Mouse (Mus musculus) CD8-positive naive resting alpha-beta T cell, adult 2 months (primary cell): ENCODE measurements around the gene Wsb1.
"Not testable (repeated sequence)": the region's sequence is repeated elsewhere in the genome, so short reads cannot be mapped to it uniquely, and the experiment has no call there.

Experiments
- DNase-seq, 2 experiments: peaks; one replicate each; pipeline ENCODE4 v3.0.0; 2022; ENCODE audit warnings: low read depth in 2 of 2, low spot score in 2 of 2

Wsb1 gene

DNA sequence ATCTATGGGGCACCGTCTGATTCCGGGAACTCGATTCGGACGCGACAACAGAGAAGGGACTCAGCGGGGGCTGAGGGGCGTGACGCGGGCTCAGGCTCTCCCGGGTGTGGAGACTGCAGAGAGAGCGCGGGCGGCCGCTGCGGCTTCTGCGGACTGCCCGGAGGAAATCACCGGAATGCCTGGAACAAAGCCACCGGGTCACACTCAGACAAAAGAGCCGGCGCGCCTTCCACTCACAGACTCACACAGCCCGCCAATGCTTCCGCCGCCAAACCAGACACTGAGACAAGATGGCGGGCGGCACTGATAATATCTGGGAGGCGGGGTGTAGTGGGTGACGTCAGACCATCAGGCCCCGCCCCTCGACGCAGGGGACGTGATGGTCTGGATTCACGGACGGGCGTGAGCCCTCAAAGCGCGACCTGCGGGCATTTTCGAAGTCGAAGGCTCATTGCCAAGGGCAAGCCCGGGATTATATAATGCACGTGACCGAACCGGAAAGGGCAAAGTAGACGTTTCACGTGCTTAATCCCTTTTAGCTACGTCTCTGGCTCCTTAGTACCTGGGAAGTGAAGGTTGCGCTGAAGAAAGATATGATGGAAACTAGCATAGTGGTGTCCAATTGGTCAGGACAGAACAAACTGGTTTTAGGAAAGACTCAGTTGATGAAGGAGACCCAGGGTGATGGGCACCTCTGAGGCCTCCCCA lies at the start of gene Wsb1:
Gene Wsb1, minus strand, starts transcription at position 281 of the 708 bp plus-strand sequence.
- peak; percentile 90 to 93 for DNase-seq

DNA sequence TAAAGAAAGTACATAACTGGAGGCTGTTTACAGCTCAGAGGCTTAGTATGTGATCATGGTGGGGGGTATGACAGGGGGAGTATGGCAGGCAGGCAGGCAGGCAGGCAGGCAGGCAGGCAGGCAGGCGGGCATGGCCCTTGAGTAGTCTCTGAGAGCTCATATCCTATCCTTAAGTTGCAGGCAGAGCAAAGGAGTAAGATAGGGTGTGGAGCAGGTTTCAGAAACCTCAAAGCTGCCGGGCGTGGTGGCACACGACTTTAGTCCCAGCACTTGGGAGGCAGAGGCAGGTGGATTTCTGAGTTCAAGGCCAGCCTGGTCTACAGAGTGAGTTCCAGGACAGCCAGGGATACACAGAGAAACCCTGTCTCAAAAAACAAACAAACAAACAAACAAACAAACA lies 49.8 kb upstream of the Wsb1 start:
- DNase-seq, result not testable (repeated sequence)

DNA sequence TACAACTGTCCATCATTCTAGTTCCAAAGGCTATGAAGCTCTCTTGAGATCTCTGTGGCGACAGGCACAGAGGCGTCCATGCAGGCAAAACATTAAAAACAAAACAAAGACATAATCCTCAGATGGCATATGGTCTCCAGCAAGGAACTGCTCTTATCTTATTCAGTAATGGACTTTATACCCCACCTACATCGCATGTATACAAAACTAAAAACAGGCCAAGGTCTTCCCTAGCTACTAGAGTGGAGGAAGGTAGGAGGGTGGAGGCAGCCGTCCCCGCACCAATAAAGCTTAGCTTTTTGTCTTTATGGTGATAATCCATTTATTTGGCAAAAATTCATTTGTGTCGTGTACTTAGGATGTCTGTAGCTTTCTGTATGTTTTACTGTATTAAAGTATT lies 48.6 kb upstream of the Wsb1 start:
- DNase-seq, result no peak

DNA sequence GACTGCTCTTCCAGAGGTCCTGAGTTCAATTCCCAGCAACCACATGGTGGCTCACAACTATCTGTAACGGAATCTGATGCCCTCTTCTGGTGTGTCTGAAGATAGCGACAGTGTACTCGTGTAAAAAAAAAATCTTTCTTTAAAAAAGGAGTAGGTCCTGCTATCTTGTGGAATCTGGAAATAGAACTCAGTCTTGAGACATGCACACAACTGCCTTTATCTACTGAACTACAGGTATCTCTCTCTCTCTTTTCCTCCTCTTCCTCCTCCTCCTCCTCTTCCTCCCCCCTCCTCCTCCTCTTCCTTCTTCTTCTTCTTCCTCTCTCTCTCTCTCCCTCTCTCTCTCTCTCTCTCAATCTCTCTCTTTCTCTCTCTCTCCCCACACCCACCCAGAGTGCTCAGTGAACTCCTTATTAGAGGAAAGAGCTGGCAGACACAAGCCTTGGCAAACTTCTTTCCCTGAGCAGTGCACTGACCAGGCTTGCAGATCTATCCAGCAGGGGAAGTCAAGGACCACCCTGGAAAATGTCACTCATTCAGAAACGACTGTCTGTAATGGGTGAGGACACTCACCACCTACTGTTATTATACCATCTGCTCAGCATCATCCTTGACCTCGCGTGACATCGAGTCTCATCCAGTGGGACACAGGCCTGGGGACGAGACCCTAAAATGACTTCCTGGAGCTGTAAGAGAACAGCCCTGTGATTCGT lies 45.4 kb upstream of the Wsb1 start:
- DNase-seq, result no peak

DNA sequence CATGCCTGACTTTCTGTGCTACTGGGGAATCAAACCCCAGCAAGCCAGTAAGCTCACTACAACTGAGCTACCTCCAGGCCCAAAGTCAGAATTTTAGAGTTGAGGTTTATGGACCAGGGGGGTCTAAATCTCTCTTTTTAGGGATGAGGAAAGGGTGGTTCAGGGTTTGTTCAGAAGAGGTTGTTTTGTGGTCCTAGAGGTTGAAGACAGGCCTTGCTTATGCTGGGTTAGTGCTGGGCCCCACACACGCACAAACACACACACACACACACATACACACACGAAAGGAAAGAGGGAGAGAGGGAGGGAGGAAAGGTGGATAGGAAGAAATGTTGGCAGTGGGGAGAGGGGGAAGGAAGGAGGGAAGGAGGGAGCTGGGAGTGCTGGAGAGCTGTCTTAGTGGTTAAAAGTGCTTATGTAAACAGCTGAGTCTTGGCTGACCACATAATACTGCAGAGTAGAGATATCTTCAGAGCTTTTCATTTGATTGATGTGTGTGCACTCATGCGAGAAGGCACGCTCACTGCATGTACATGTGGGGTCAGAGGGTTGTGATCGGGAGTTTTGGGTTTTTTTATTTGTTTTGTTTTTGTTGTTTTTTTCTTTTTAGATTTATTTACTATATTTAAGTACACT lies 42.5 kb upstream of the Wsb1 start, which contains the start of gene Gm9964:
Gene Gm9964, minus strand, starts transcription at position 51 of the 636 bp plus-strand sequence.
- DNase-seq, result no peak

DNA sequence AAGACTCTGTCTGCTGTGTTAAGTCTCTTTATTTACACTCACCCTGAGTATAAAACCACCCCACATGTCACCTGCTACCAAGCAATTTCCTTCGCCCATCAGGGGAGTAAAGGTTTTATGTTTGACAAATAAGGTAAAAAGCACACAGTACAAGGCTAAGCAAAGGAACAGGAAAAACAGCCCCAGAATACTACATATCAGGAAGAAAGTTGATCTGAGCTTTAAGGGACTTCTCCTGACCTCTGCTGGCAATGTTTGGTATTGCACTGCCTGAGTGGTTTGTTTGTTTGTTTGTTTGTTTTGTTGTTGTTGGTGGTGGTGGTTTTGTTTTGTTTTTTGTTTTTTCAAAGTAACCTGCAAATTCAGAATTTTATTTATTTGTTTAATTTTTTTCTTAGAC lies 41.7 kb upstream of the Wsb1 start:
- peak; percentile 10 to 34 for DNase-seq

DNA sequence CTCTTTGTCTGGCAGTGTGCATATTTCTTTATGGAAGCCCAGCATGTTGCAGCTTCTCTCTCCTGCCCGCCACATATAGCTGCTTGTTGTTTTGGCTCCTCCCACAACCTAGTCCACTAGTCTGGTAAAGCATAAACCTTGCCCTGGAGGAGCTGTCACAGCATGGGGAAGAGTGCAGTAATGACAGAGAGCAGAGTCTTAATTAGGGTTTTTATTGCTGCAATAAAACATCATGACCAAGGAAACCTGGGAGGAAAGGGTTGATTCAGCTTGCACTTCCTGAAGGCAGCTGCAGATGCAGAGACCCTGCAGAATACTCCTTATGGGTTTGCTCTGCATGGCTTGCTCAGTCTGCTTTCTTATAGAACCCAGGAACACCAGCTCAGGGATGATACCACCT lies 39.5 kb upstream of the Wsb1 start:
- no peak for DNase-seq

DNA sequence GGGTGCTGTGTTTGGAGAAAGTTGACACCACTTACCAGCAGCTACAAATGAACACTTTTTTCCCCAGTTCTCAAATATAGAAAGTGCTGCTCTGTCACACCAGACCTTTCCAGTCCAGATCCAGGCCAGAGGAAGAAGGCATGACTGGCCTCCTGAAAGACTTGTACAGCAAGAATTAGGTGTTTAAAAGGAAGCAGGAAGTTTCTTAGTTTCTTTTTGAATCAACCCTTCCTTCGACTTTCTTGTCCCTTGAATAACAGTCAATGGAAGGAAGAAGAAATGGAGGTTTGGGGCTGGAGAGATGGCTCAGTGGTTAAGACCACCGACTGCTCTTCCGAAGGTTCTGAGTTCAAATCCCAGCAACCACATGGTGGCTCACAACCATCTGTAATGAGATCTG lies 38.6 kb upstream of the Wsb1 start:
- DNase-seq, result no peak

DNA sequence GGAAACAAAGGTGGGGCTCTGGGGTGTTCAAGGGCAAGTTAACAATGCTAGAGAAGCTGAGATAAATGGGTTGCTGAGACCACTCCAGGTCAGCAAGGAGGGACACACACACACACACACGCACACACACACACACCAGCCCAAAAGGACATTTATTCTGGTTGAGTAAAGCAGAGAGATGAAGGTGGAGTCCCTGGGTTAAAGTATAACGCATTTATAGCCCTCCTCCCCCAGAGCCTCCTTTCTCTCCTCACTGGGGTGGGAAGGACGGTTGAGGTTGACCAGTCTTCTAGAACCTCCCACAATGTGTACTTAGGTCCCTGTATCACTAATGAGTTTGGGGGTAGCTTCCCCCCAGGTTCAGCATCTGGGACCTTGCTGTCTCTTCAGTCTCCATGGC lies 37.7 kb upstream of the Wsb1 start:
- no peak for DNase-seq

DNA sequence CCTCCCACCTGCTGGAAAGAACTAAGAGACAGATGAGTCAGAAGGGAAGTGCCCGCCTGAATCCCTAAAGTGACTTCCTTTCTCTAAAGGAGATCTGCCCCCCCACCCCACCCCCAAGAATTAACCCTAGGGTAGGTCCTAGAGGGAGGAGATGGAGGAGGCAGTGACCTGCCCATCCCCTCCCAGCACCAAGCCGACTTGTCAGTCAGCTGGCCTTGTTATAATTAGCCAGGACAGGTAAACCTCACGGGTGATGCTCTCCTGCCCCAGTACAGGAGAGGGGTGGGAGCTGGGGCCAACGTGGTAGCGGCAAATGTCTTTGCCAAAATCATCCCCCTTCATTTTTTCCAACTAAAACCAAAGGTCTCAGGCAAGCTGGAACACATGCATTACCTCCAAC lies 37.2 kb upstream of the Wsb1 start:
- DNase-seq, result no peak

DNA sequence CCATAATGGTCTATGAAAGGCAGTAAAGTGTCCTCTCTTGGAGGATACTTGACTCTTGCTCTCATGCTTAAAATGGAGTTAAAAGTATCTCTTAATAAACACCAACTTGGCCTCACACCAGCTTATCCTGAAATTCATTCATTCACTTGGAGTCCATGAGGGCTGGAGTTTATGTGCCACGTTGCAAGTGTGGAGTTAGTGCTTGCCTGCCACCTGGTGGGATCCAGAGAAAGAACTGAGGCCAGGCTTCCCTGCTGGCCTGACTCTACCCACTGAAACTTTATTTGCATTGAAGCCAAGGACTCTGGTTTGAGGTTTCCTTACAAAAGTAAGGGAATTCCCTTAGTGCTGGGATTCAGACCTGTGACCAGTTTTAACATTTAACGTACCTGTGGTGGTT lies 36.0 kb upstream of the Wsb1 start:
- DNase-seq, result no peak

DNA sequence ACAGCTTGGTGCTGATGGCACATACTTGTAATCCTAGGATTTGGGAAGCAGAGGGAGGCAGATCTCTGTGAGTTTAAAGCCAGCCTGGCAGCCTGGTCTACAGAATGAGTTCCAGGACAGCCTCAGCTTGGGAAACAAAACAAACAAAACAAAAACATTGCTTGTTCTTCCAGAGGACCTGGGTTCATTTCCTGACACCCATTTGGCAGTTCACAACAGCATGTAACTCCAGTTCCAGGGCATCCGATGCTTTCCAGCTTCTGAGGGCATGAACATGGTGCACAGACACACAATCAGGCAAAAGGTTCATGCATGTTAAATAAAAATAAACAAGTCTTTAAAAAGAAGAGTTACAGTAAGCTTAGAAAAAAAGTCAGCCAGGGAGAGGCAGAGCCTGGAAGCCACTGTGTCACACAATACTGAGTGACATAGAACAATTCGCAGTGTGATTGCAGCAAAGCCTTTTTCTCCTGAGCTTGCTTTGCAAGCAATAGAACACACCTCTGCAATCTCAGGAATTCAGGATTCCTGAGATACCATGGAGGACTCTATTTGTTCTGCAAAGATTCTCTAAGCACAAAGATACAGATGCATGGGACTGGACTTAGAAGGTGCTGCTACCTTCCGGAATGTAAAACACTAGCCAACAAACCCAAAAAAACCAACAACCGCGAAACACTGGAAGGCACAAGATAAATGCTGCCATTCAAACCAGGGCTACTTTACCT lies 34.6 kb upstream of the Wsb1 start:
- no peak for DNase-seq

DNA sequence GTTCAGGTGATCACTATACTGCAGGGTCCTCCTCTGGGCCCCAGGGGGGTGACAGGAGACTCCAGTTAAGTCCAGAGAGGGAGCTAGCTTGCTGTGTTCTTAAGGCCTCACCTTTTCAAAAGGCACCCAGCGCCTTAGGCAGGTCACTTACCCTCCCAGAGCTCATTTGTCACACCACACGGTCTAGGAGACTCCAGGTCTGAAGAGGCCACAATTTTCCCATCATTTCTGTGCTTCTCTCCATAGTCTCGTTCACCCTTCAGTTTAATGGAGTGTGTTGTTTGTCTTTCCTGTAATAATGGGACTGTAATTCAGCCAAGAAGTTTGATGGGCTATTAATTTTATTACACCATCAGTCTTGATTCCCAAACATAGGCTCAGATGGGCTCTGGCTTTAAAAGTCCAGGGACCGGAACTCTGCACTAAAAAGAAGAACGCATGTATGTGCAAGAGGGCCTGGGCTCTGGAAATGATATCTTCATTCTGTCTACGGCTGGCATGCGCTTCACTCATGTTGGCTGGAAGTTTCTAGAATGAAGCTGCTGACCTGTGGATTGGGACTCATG lies 33.9 kb upstream of the Wsb1 start:
- DNase-seq, result no peak

DNA sequence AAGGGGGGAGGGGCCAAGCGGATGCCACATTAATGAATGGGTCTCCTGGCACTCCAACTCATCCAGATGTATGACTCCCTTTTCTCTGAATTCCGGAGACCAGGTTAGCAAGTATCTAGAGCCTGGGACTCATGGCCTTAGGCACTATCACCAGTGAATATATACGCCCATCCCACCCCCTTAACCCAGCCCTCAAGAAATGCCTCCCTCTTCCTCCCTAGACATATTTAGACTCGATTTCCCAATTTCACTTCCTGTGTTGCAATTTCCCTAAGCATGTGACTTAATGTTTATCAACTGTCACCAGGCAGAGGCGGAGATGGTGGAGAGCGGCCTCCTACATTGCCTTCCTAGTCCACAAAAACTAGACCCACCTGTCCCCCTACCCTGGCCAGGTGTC lies 33.0 kb upstream of the Wsb1 start:
- DNase-seq, result no peak

DNA sequence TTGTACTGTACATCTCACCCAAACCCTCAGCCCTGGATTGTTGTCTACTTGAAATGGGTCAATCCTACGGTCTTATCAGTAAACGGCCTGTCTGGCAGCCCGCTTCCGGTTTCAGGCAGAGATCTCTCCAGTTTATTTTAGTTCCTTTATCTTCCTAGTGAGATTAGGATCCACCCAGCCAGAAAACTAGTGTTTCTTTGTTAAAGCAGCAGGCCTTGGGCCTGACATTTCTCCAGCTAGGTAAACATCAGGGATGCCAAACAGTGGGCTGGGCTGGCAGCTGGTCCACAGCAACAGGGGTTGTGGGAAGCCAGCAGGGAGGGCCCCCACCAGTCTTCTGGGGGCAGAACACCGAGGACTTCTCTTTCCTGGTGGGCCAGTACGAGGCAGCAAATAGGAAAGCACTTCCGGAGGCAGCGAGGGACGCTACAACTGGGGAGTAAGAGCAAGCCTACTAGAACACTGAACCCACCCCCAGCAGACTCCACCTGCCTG lies 31.9 kb upstream of the Wsb1 start:
- DNase-seq, result no peak

DNA sequence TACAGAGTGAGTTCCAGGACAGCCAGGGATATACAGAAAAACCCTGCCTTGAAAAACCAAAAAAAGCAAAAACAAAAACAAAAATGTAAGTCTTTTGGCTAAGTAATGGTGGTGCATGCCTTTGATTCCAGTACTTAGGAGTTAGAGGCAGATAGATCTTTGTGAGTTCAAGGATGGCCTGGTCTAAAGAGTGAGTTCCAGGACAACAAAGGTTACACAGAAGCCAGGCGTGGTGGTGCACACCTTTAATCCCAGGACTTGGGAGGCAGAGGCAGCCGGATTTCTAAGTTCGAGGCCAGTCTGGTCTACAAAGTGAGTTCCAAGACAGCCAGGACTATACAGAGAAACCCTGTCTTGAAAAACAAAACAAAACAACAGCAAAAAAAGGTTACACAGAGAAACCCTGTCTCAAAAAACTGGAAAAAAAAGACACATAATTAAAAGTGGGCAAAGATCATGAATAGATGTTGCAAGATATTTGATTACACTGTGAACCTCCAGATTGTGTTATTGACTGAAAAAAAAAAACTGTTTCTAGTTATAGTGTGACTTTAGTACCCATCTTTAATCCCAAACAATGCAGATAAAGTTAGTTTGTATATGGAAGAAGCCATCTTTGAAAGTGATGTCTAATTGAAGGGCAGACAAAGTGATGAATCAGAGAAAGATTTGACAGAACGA lies 29.0 kb upstream of the Wsb1 start:
- no peak for DNase-seq

DNA sequence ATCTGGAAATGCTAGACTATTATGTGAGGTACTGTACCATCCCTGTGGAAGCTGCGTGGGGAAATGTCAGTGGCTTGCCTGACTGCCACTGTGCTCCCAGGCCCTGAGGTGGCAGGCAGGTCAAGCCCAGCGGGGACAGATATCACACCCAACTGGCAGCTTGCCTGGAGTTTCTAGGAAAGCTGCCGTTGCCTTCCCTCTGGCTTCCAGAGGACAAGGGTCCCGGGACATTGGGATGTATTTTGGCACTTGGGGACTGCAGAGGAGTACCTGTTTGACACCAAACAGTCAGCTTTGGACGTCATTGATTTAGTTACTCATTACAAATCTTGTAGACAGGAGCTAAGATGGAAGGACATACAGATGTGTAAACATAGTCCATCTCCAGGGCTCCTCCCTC lies 26.9 kb upstream of the Wsb1 start:
- no peak for DNase-seq

DNA sequence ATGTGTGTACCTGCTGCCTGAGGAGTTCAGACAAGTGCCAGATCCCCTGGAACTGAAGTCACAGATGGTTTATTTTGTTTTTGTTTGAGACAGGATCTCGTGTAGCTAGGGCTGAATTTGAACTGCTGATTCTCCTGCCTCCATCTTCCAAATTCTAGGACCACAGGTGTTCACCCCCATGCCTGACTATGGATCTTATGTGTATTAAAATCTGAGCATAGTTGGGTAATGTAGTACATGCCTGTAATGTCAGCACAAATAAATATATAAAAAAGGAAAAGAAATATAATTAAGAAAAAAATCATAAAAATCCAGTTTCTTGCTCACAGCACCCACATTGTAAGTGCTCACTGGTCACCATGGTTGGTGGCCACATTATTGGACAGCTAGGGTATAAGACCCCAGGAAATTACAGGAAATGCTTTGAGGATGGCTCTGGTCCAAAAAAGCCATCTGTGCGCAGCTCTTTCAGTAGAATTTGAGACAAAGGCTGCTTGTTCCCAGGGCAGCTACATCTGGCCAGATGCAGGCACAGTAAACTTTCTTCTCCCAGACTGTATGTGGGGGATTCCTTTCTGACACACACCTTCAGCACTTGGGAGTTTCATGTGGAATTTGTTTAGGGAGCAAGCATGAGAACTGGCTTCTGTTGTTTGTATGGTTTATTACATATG lies 25.4 kb upstream of the Wsb1 start:
- DNase-seq, result no peak

DNA sequence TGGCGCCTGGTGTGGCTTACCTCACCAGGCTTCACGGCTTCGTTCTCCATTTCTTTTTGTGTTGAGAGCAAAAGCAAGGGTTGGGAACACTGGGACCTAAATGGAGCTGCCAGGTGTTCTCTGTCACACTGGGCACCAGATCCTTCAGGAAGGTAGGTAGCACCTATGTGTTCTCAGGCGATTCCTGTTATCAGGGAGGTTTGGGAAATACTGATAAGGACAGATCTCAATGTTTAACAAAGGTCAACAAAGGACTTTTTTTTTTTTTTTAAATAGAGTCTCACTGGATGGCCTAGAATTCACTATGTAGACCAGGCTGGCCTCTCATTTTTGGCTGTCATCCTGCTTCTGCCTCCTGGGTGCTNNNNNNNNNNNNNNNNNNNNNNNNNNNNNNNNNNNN lies 19.3 kb upstream of the Wsb1 start:
- no peak for DNase-seq

DNA sequence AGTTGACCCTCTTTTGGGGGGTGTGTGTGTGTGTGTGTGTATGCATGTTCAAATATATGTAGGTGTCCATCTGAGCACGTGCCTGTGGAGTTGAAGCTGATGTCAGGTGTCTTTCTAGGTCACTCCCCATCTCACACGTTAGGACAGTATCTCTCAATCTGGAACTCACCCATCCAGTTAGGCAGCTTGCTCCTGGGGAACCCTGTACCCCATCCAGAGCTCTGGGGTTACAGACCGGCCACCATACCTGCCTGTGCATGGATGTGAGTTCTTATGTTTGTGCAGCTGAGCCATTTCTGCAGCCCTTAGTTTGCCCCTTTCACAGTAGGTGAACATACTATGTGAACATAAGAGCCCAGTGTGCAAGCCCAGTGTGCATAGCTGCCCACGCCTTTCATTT lies 18.6 kb upstream of the Wsb1 start:
- no peak for DNase-seq
